Mouse (Mus musculus): ENCODE results near the gene Mical3. TPM values are rescaled to one million over a fixed set of nuclear protein-coding genes. Genes with fewer than 3 reads are reported as not detected.

The Mical3 gene
- polyA plus RNA-seq, 1 experiment from 2014 or later, result 25.0 TPM

GRCm38 (mm10) chr6:121096862-121097261 is 33.9 kb downstream of the Mical3 start:
- H3K9ac ChIP-seq, result no peak overlapping the region

DNA sequence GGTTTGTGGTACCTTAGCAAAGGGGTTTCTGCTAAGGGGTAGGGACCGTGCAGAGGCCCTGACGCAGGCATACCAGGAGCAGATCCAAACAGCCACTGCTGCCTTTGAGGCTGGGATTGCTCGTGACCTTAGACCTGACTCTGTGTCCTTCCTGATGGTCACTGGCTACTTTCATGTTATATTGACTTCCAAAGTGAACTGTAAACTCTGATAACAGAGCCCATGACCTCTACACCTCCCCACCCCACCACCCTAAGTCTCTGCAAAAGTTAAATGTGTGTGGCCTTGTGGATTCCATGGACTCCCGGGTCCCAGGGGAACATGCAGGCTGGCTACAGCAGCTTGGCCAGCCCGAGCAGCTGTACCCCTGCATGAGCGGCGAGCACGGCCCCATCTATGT is 34.4 kb downstream of the Mical3 start:
- no peak overlapping the region for H3K4me2 ChIP-seq
- peaks cover 72% of the 10 kb centered on the region for H3K4me1 ChIP-seq (replicated peaks)
- ATAC-seq (replicated peaks; ENCODE audit: insufficient number of reproducible peaks, insufficient read depth, low FRiP score, low read depth), result no peak
- H3K4me3 ChIP-seq, result no peak overlapping the region
- no peak overlapping the region for H3K9ac ChIP-seq
- no peaks in the 10 kb centered on the region for H3K27me3 ChIP-seq
- no peak overlapping the region for H3K27ac ChIP-seq
- WGBS, result 91% methylated on average over 8 of the region's 8 CpGs
- no peaks in the 10 kb centered on the region for H3K9me3 ChIP-seq (replicated peaks)
- no peaks in the 10 kb centered on the region for H3K36me3 ChIP-seq

More at GRCm38 (mm10) chr6:121096862-121097261, 33.9 kb downstream of the Mical3 start:
- Histone ChIP-seq H3K36me3 (no peaks in the 10 kb centered on the region), H3K4me1 (replicated peaks) (peaks cover 71% of the 10 kb centered on the region), H3K27me3 (no peaks in the 10 kb centered on the region), H3K4me2 (no peak overlapping the region), H3K4me3 (no peak overlapping the region), H3K27ac (no peak overlapping the region), H3K9me3 (replicated peaks) (no peaks in the 10 kb centered on the region)
- WGBS, result 78% methylated on average over 8 of the region's 8 CpGs
- no peak for ATAC-seq (replicated peaks; ENCODE audit: insufficient number of reproducible peaks, insufficient read depth, low FRiP score, low read depth)

DNA sequence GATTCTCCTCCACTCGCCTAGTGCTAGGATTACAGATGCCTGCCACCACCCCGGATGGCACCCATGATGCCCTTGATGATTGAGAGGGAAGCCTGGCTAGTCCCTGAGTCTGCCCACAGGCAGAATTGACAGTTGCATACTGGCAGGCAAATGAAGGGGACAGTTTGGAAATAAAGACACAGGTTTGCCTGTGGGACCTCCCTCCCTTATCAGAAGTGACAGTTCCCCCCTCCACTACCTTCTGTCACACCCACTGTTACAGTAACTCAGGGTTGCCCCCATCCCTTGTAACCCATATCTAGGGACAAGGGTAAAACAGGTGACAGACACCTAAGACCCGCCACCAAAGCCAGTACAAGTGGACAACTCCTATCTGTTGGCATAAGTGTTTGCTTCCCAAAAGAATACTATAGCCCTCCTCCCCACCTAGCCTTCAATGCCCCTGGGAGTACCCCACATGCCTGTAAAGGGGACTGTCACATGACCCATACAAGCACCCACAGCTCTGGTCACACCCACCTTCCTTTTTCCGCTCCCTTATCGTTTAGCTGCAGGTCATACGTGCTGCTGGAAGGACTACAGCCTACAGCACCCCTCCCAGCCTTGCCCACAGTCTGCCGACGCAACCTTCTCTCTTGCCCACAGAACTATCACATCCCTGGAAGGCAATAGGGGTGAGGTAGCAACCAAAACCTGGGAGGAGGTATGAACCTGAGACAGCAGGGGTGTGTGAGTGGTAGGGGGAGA is 37.0 kb downstream of the Mical3 start:
- H3K9me3 ChIP-seq (replicated peaks), result no peaks in the 10 kb centered on the region
- no peaks in the 10 kb centered on the region for H3K36me3 ChIP-seq
- no peaks in the 10 kb centered on the region for H3K27me3 ChIP-seq
- H3K4me2 ChIP-seq, result 0 out of 2 replicates have a peak overlapping the region, but pooled peaks have one; percentile 16
- peak; percentile 59; the same call in 1 of the 2 replicates for ATAC-seq (replicated peaks; ENCODE audit: insufficient number of reproducible peaks, insufficient read depth, low FRiP score, low read depth)
- peaks cover 66% of the 10 kb centered on the region for H3K4me1 ChIP-seq (replicated peaks)
- H3K27ac ChIP-seq, result peak overlapping the region; percentile 20; the same call in 1 of the 2 replicates
- no peak overlapping the region for H3K9ac ChIP-seq
- WGBS, result 53% methylated on average over 8 of the region's 8 CpGs
- H3K4me3 ChIP-seq, result no peak overlapping the region

DNA sequence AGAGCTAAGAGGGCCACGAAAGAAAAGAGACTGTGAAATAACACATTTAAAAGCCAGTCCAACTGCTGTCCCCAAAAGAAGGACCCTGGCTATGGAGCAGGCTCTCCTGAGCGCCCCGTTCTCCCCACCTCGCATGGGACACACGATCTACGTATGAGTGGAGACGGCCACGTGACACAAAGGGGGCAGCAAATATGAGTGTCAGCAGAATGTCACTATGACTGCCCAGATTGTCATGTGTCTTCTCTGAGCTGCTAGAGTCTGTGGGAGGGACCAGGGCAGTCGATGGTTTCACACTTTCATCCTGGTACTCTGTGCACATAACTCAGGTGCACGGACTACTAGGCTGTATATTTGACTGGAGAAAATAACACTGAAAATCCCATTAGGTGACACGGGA is 40.0 kb downstream of the Mical3 start:
- 0 out of 2 replicates have a peak overlapping the region, but pooled peaks have one; percentile 16 for H3K9ac ChIP-seq
- 75% methylated on average over 11 of the region's 11 CpGs for WGBS
- 0 out of 2 replicates have a peak, but pooled peaks have one; percentile 24 for ATAC-seq (replicated peaks; ENCODE audit: insufficient number of reproducible peaks, insufficient read depth, low FRiP score, low read depth)
- H3K36me3 ChIP-seq, result no peaks in the 10 kb centered on the region
- H3K9me3 ChIP-seq (replicated peaks), result no peaks in the 10 kb centered on the region
- no peak overlapping the region for H3K4me3 ChIP-seq
- H3K4me1 ChIP-seq (replicated peaks), result peaks cover 63% of the 10 kb centered on the region
- H3K4me2 ChIP-seq, result peak overlapping the region; percentile 17; the same call in 1 of the 2 replicates
- H3K27me3 ChIP-seq, result no peaks in the 10 kb centered on the region
- H3K27ac ChIP-seq, result peak overlapping the region; percentile 68

- H3K4me2 ChIP-seq, result no peak overlapping the region
- H3K9ac ChIP-seq, result no peak overlapping the region
- peak overlapping the region; percentile 56 for H3K27ac ChIP-seq
- H3K4me1 ChIP-seq (replicated peaks), result peaks cover 72% of the 10 kb centered on the region
- WGBS, result 68% methylated on average over 22 of the region's 22 CpGs
- no peaks in the 10 kb centered on the region for H3K36me3 ChIP-seq
- ATAC-seq (replicated peaks; ENCODE audit: insufficient number of reproducible peaks, insufficient read depth, low FRiP score, low read depth), result peak; percentile 47; the same call in 1 of the 2 replicates
- no peaks in the 10 kb centered on the region for H3K27me3 ChIP-seq
- no peak overlapping the region for H3K4me3 ChIP-seq
- no peaks in the 10 kb centered on the region for H3K9me3 ChIP-seq (replicated peaks)
Measured at GRCm38 (mm10) chr6:121087586-121088245, 43.1 kb downstream of the Mical3 start.

DNA sequence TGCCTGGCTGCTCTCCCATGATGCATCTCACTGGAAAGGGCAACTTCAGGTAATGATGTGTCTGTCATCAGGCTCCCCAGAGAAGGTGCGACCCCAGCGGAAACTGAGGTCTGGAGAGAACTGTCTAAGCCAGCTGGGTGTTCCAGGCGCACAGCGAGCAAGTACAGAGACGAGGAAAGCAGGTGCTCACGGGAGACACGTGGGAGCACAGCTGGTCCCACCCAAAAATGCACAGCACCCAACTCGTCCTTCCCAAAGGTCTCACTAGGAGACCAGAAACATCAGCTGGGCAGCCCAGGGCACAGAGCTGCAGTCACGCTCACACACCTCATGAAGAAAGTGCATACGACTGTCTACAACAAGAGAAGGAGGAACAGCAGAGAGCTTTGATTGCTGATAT is 43.7 kb downstream of the Mical3 start:
- Histone ChIP-seq H3K27ac (peak overlapping the region; percentile 13; the same call in 1 of the 2 replicates), H3K9ac (no peak overlapping the region), H3K4me3 (no peak overlapping the region), H3K9me3 (replicated peaks) (no peaks in the 10 kb centered on the region), H3K4me2 (no peak overlapping the region), H3K27me3 (no peaks in the 10 kb centered on the region), H3K36me3 (no peaks in the 10 kb centered on the region), H3K4me1 (replicated peaks) (peaks cover 74% of the 10 kb centered on the region)
- no peak for ATAC-seq (replicated peaks; ENCODE audit: insufficient number of reproducible peaks, insufficient read depth, low FRiP score, low read depth)
- WGBS, result 73% methylated on average over 10 of the region's 10 CpGs

- no peaks in the 10 kb centered on the region for H3K9me3 ChIP-seq (replicated peaks)
- WGBS, result 80% methylated on average over 9 of the region's 9 CpGs
- H3K27ac ChIP-seq, result no peak overlapping the region; the same call in 1 of the 2 replicates
- peaks cover 77% of the 10 kb centered on the region for H3K4me1 ChIP-seq (replicated peaks)
- no peak overlapping the region for H3K4me2 ChIP-seq
- no peak for ATAC-seq (replicated peaks; ENCODE audit: insufficient number of reproducible peaks, insufficient read depth, low FRiP score, low read depth)
- no peaks in the 10 kb centered on the region for H3K36me3 ChIP-seq
- H3K4me3 ChIP-seq, result no peak overlapping the region
- no peaks in the 10 kb centered on the region for H3K27me3 ChIP-seq
- H3K9ac ChIP-seq, result no peak overlapping the region
Measured at GRCm38 (mm10) chr6:121086226-121086625, 44.6 kb downstream of the Mical3 start.

GRCm38 (mm10) chr6:121084050-121084480 is 46.7 kb downstream of the Mical3 start:
- Histone ChIP-seq H3K4me2 (peak overlapping the region; percentile 26; the same call in 1 of the 2 replicates), H3K36me3 (no peaks in the 10 kb centered on the region), H3K27me3 (no peaks in the 10 kb centered on the region), H3K4me1 (replicated peaks) (peaks cover 86% of the 10 kb centered on the region), H3K9ac (no peak overlapping the region), H3K27ac (peak overlapping the region; percentile 73), H3K9me3 (replicated peaks) (no peaks in the 10 kb centered on the region), H3K4me3 (no peak overlapping the region)
- ATAC-seq (replicated peaks; ENCODE audit: insufficient number of reproducible peaks, insufficient read depth, low FRiP score, low read depth), result peak; percentile 29; the same call in 1 of the 2 replicates
- 14% methylated on average over 6 of the region's 6 CpGs for WGBS

- 81% methylated on average over 10 of the region's 10 CpGs for WGBS
- Histone ChIP-seq H3K9me3 (replicated peaks) (no peaks in the 10 kb centered on the region), H3K4me1 (replicated peaks) (peaks cover 91% of the 10 kb centered on the region), H3K4me3 (no peak overlapping the region), H3K27me3 (no peaks in the 10 kb centered on the region), H3K27ac (peak overlapping the region; percentile 49), H3K36me3 (no peaks in the 10 kb centered on the region), H3K4me2 (no peak overlapping the region), H3K9ac (no peak overlapping the region)
- ATAC-seq (replicated peaks; ENCODE audit: insufficient number of reproducible peaks, insufficient read depth, low FRiP score, low read depth), result no peak
Measured at GRCm38 (mm10) chr6:121082094-121082473, 48.7 kb downstream of the Mical3 start.

GRCm38 (mm10) chr6:121081288-121082093 is 49.3 kb downstream of the Mical3 start:
- ATAC-seq (replicated peaks; ENCODE audit: insufficient number of reproducible peaks, insufficient read depth, low FRiP score, low read depth), result 0 out of 2 replicates have a peak, but pooled peaks have one; percentile 6
- Histone ChIP-seq H3K9me3 (replicated peaks) (no peaks in the 10 kb centered on the region), H3K4me2 (no peak overlapping the region), H3K27me3 (no peaks in the 10 kb centered on the region), H3K4me3 (no peak overlapping the region), H3K36me3 (no peaks in the 10 kb centered on the region), H3K27ac (peak overlapping the region; percentile 13), H3K9ac (no peak overlapping the region), H3K4me1 (replicated peaks) (peaks cover 91% of the 10 kb centered on the region)
- 49% methylated on average over 26 of the region's 26 CpGs for WGBS

GRCm38 (mm10) chr6:121078175-121078574 is 52.6 kb downstream of the Mical3 start:
- Histone ChIP-seq H3K36me3 (no peaks in the 10 kb centered on the region), H3K9ac (no peak overlapping the region), H3K4me1 (replicated peaks) (peaks cover 73% of the 10 kb centered on the region), H3K4me2 (no peak overlapping the region), H3K9me3 (replicated peaks) (no peaks in the 10 kb centered on the region), H3K27me3 (no peaks in the 10 kb centered on the region), H3K27ac (no peak overlapping the region), H3K4me3 (no peak overlapping the region)
- ATAC-seq (replicated peaks; ENCODE audit: insufficient number of reproducible peaks, insufficient read depth, low FRiP score, low read depth), result no peak
- WGBS, result 74% methylated on average over 5 of the region's 5 CpGs
